Mouse (Mus musculus) ES-E14 (cell line): Measurements from ENCODE around the gene Vars. TPM values are rescaled to one million over a fixed set of nuclear protein-coding genes. Genes with fewer than 3 reads are reported as not detected.

Source experiments
- DNase-seq: peaks from one replicate; pipeline ENCODE4 v3.0.0-alpha.2; 2013; ENCODE audit warnings: low read depth, low spot score
- H3K27ac ChIP-seq: 2 replicates; pipeline ENCODE4 v1.5.1; 2012; ENCODE audit warnings: low read depth, mild to moderate bottlenecking, low read length, moderate library complexity, mixed read lengths; ENCODE audit not compliant: poor library complexity, insufficient read depth, severe bottlenecking
- H3K36me3 ChIP-seq: 2 replicates; pipeline ENCODE4 v1.6.1; 2012; ENCODE audit warnings: mild to moderate bottlenecking, low read length, moderate library complexity, mixed read lengths; ENCODE audit not compliant: control insufficient read depth, poor library complexity, insufficient read depth, severe bottlenecking
- H3K4me1 ChIP-seq, 2 experiments: fragments of 150-350 bp in 1 of 2; sonication (generic) in 1 of 2; 2 replicates each; pipeline ENCODE4 v1.6.1; 2012; ENCODE audit warnings: low read length in 2 of 2, mild to moderate bottlenecking in 1 of 2, mixed read lengths in 1 of 2; ENCODE audit not compliant: control insufficient read depth in 2 of 2, insufficient read depth in 2 of 2, poor library complexity in 1 of 2
- H3K4me3 ChIP-seq, 2 experiments: fragments of 150-350 bp in 1 of 2; sonication (generic) in 1 of 2; 2 replicates each; pipeline ENCODE4 v1.5.1; 2012; ENCODE audit warnings: low read length in 2 of 2, low read depth in 1 of 2, mild to moderate bottlenecking in 1 of 2, mixed read lengths in 1 of 2; ENCODE audit not compliant: insufficient read depth in 1 of 2, poor library complexity in 1 of 2, severe bottlenecking in 1 of 2
- H3K9ac ChIP-seq: 2 replicates; pipeline ENCODE4 v1.6.1; 2012; ENCODE audit warnings: low read depth, mild to moderate bottlenecking, low read length, mixed read lengths; ENCODE audit not compliant: poor library complexity, insufficient read depth, severe bottlenecking
- H3K9me3 ChIP-seq: fragments of 150-350 bp; sonication (generic); 2 replicates; pipeline ENCODE4 v1.6.1; 2012; ENCODE audit warnings: low read depth, mild to moderate bottlenecking, low read length; ENCODE audit not compliant: control insufficient read depth, insufficient read depth
- CHD2 ChIP-seq: IDR thresholded peaks from 2 replicates; pipeline ENCODE4 v1.6.1; 2014; ENCODE audit warnings: mild to moderate bottlenecking, low read depth, low read length, inconsistent platforms
- HCFC1 ChIP-seq: IDR thresholded peaks from 2 replicates; pipeline ENCODE4 v1.6.1; 2012; ENCODE audit warnings: low read length, inconsistent platforms, borderline replicate concordance; ENCODE audit not compliant: insufficient read depth
- MAFK ChIP-seq: IDR thresholded peaks from 2 replicates; pipeline ENCODE4 v1.6.1; 2014; ENCODE audit warnings: mild to moderate bottlenecking, low read depth, low read length, inconsistent platforms; ENCODE audit not compliant: insufficient read depth
- ZC3H11A ChIP-seq: IDR thresholded peaks from 2 replicates; pipeline ENCODE4 v1.6.1; 2012; ENCODE audit warnings: low read depth, mild to moderate bottlenecking, inconsistent platforms, low read length, borderline replicate concordance
- ZNF384 ChIP-seq: IDR thresholded peaks from 2 replicates; pipeline ENCODE4 v1.6.1; 2012; ENCODE audit warnings: low read depth, low read length, inconsistent platforms
- in situ Hi-C, 2 experiments: fragments of 600-800 bp; cut with MboI; formaldehyde crosslinking; loops; one replicate each; pipeline ENCODE4 v1.15.1; 2025; ENCODE audit warnings: low sequenced_read_pairs in 2 of 2, inconsistent platforms in 1 of 2; ENCODE audit not compliant: unreplicated experiment in 2 of 2
- total RNA-seq: library from RNA; depleted of rRNA; stranded (reverse); fragments of 300-350 nt; gene quantifications from 2 replicates; pipeline ENCODE4 v1.2.3, GENCODE M21; 2012

The Vars gene
- total RNA-seq, 1 experiment: 303 TPM

- TF ChIP-seq ZNF384: no peak
- TF ChIP-seq ZC3H11A: no peak
- no peak for TF ChIP-seq CHD2
- TF ChIP-seq MAFK: peak; percentile 86
- DNase-seq: no peak
- in situ Hi-C loops: no loop called here
- no peak overlapping the region for H3K9ac ChIP-seq
- no peak overlapping the region for H3K27ac ChIP-seq
- H3K4me1 ChIP-seq: peaks cover 0 to 7% of the 10 kb centered on the region in 2 experiments; a peak in 1 of 4 replicates
- H3K9me3 ChIP-seq: no peaks in the 10 kb centered on the region
- H3K36me3 ChIP-seq: no peaks in the 10 kb centered on the region
- H3K4me3 ChIP-seq: no peak overlapping the region
These were observed 24.9 kb upstream of the Vars start for GRCm38 (mm10) chr17:34975581-34976492.

DNA sequence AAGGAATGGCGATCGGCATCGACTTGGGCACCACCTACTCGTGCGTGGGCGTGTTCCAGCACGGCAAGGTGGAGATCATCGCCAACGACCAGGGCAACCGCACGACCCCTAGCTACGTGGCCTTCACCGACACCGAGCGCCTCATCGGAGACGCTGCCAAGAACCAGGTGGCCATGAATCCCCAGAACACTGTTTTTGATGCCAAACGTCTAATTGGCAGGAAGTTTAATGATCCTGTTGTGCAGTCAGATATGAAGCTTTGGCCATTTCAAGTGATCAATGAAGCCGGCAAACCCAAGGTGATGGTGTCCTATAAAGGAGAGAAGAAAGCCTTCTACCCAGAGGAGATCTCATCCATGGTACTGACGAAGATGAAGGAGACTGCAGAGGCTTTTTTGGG, 23.8 kb upstream of the Vars start:
- in situ Hi-C loops: no loop called here
- Histone ChIP-seq H3K9ac (no peak overlapping the region), H3K4me3 (no peak overlapping the region), H3K27ac (no peak overlapping the region), H3K4me1 (peaks cover 0 to 7% of the 10 kb centered on the region in 2 experiments; a peak in 1 of 4 replicates), H3K9me3 (no peaks in the 10 kb centered on the region), H3K36me3 (no peaks in the 10 kb centered on the region)
- no peak for DNase-seq
- TF ChIP-seq CHD2 (no peak), HCFC1 (no peak), ZNF384 (no peak), MAFK (no peak), ZC3H11A (no peak)

- Histone ChIP-seq H3K9ac (no peak overlapping the region), H3K4me1 (peaks cover 0 to 4% of the 10 kb centered on the region in 2 experiments; a peak in 1 of 4 replicates), H3K9me3 (no peaks in the 10 kb centered on the region), H3K36me3 (no peaks in the 10 kb centered on the region), H3K4me3 (no peak overlapping the region), H3K27ac (no peak overlapping the region)
- DNase-seq: no peak
- in situ Hi-C loops: no loop called here
- TF ChIP-seq MAFK (no peak), CHD2 (no peak), HCFC1 (no peak), ZNF384 (no peak), ZC3H11A (no peak)
These were observed 22.5 kb upstream of the Vars start for GRCm38 (mm10) chr17:34978239-34978638.

DNA sequence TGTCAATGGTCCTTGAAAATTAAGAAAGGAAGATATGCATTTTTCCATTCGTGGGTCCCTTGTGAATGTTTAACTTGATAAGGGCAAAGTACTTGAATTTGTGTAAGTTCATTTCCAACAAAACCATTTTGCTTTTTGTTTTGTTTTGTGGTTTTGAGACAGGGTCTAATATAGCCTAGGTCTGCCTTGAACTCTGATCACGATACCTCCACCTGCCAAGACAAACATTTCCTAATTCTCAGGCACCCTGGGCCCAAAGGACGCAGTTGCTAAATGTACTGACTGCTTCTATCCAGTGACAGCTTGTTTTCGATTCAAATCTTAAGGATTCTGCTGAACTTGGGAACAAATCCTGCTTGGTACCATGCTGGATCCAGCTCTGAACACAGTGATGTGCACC, 21.2 kb upstream of the Vars start:
- Histone ChIP-seq H3K4me1 (peaks cover 0 to 5% of the 10 kb centered on the region in 2 experiments; a peak in 1 of 4 replicates), H3K36me3 (peaks cover 2% of the 10 kb centered on the region; the same call in 1 of the 2 replicates), H3K27ac (no peak overlapping the region), H3K9me3 (no peaks in the 10 kb centered on the region), H3K9ac (no peak overlapping the region), H3K4me3 (no peak overlapping the region)
- in situ Hi-C loops: no loop called here
- DNase-seq: no peak
- TF ChIP-seq ZNF384: no peak
- no peak for TF ChIP-seq MAFK
- no peak for TF ChIP-seq CHD2
- TF ChIP-seq ZC3H11A: no peak
- TF ChIP-seq HCFC1: no peak

- Histone ChIP-seq H3K9me3 (no peaks in the 10 kb centered on the region), H3K4me1 (peaks cover 0 to 6% of the 10 kb centered on the region in 2 experiments; a peak in 1 of 4 replicates), H3K27ac (no peak overlapping the region), H3K4me3 (peak overlapping the region; percentile 41 to 86; a peak in 3 of 4 replicates), H3K9ac (peak overlapping the region; percentile 63; the same call in 1 of the 2 replicates), H3K36me3 (peaks cover 11% of the 10 kb centered on the region)
- DNase-seq: no peak
- in situ Hi-C loops: no loop called here
- no peak for TF ChIP-seq HCFC1
- 0 out of 2 replicates have a peak, but pooled peaks have one; percentile 2 for TF ChIP-seq ZC3H11A
These were observed 20.1 kb upstream of the Vars start for GRCm38 (mm10) chr17:34980655-34981054.
